Mouse (Mus musculus) neural tube, embryonic 11.5 days (tissue): ENCODE measurements at regions not wholly inside any gene's neighbourhood (a gene's known extent, or its start where the extent isn't known, plus 50 kb on each side); places are given as distances from the start of the nearest gene placed in this dataset.

Experiments
- ATAC-seq: fragments of 200-750 bp; cut with Nextera tagmentation; 2 replicates; pipeline ENCODE4 v1.8.0; 2017; ENCODE audit warnings: moderate number of reproducible peaks, mild to moderate bottlenecking, moderate TSS enrichment, moderate library complexity; ENCODE audit not compliant: insufficient read depth, low FRiP score, low TSS enrichment
- DNase-seq: peaks from one replicate; pipeline ENCODE4 v3.0.0-alpha.2; 2015; ENCODE audit warnings: low spot score
- H3K27ac ChIP-seq: fragments of 300-500 bp; sonication (generic); 2 replicates; pipeline ENCODE4 v1.5.1; 2014; ENCODE audit warnings: low read depth, mild to moderate bottlenecking, low read length
- H3K27me3 ChIP-seq: fragments of 300-500 bp; sonication (generic); 2 replicates; pipeline ENCODE4 v1.6.1; 2014; ENCODE audit warnings: mild to moderate bottlenecking, low read length, mixed read lengths; ENCODE audit not compliant: control insufficient read depth, insufficient read depth
- H3K36me3 ChIP-seq: fragments of 300-500 bp; sonication (generic); 2 replicates; pipeline ENCODE4 v1.6.1; 2014; ENCODE audit warnings: mild to moderate bottlenecking, low read length, moderate library complexity, mixed read lengths; ENCODE audit not compliant: control insufficient read depth, insufficient read depth
- H3K4me1 ChIP-seq: fragments of 300-500 bp; sonication (generic); 2 replicates; pipeline ENCODE4 v1.6.1; 2014; ENCODE audit warnings: low read length, mixed read lengths; ENCODE audit not compliant: control insufficient read depth, insufficient read depth
- H3K4me2 ChIP-seq: fragments of 300-500 bp; sonication (generic); 2 replicates; pipeline ENCODE4 v1.6.1; 2014; ENCODE audit warnings: low read depth, mild to moderate bottlenecking, moderate library complexity
- H3K4me3 ChIP-seq: fragments of 300-500 bp; sonication (generic); 2 replicates; pipeline ENCODE4 v1.5.1; 2014; ENCODE audit warnings: low read depth, low read length
- H3K9ac ChIP-seq: fragments of 300-500 bp; sonication (generic); 2 replicates; pipeline ENCODE4 v1.6.1; 2014; ENCODE audit warnings: mild to moderate bottlenecking, low read length
- H3K9me3 ChIP-seq: fragments of 300-500 bp; sonication (generic); 2 replicates; pipeline ENCODE4 v1.6.1; 2016; ENCODE audit warnings: low read length; ENCODE audit not compliant: control insufficient read depth
- WGBS: fragments of 180-500 bp; shearing (Covaris S2); extraction: QIAGEN DNeasy Blood & Tissue Kit; methylation state at CpG from one replicate; pipeline ENCODE4 v1.1.7; 2014; 5-methylcytosine and 5-hydroxymethylcytosine counted together

GRCm38 (mm10) chr13:117152655-117153054, 55.7 kb upstream of the Emb start:
- H3K4me1 ChIP-seq, result no peaks in the 10 kb centered on the region
- no peak overlapping the region for H3K9ac ChIP-seq
- no peaks in the 10 kb centered on the region for H3K9me3 ChIP-seq
- ATAC-seq (no peak), DNase-seq (no peak)
- no peak overlapping the region for H3K4me2 ChIP-seq
- H3K36me3 ChIP-seq, result no peaks in the 10 kb centered on the region
- H3K27ac ChIP-seq, result no peak overlapping the region
- H3K27me3 ChIP-seq, result no peaks in the 10 kb centered on the region
- H3K4me3 ChIP-seq, result no peak overlapping the region
- 87% methylated on average over 7 of the region's 7 CpGs for WGBS

DNA sequence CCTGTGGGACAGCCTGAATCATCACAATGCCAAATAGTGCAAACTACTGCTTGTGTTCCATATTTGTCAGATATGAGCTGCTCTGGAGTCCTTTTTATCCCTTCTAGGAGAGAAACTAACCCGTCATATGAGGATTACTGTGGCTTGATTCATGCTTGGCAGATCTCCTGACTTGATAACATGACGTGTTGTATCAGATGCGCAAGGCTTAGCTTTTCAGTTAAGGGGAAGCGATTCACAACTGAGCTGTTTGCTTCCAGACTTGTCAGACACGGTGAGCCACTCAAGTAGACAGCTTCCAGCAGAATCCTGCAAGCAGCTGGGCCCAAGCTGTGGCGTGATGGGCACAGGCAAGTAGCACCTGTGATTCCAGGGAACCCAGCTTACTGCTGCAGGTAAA, 64.5 kb upstream of the Emb start:
- Histone ChIP-seq H3K4me3 (no peak overlapping the region), H3K9ac (no peak overlapping the region), H3K36me3 (no peaks in the 10 kb centered on the region), H3K9me3 (no peaks in the 10 kb centered on the region), H3K4me2 (no peak overlapping the region), H3K27ac (no peak overlapping the region), H3K4me1 (no peaks in the 10 kb centered on the region), H3K27me3 (no peaks in the 10 kb centered on the region)
- DNase-seq (no peak), ATAC-seq (no peak)
- 81% methylated on average over 6 of the region's 6 CpGs for WGBS

DNA sequence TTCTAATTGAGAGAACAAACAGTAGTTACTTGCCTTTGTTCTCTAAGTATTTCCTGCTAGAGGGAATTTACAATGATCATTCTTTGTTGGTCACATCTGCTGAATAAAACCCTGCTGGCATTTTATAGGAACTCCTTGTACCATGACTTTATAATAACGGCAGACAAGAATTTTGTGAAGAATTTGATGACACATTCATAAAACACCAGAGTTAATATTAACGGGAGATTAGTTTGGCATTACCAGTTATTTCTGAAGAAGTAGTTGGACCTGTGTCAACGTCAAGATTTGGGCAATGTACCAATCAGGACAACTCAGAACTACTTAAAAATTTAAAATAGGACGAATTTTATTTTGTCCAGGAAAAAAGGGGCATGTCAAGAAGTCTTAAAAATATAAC, 65.1 kb upstream of the Emb start:
- no peak for DNase-seq
- Histone ChIP-seq H3K27me3 (no peaks in the 10 kb centered on the region), H3K9ac (no peak overlapping the region), H3K36me3 (no peaks in the 10 kb centered on the region), H3K4me2 (no peak overlapping the region), H3K27ac (no peak overlapping the region), H3K4me1 (no peaks in the 10 kb centered on the region), H3K4me3 (no peak overlapping the region), H3K9me3 (no peaks in the 10 kb centered on the region)
- 86% methylated on average over 4 of the region's 4 CpGs for WGBS
- ATAC-seq, result no peak

DNA sequence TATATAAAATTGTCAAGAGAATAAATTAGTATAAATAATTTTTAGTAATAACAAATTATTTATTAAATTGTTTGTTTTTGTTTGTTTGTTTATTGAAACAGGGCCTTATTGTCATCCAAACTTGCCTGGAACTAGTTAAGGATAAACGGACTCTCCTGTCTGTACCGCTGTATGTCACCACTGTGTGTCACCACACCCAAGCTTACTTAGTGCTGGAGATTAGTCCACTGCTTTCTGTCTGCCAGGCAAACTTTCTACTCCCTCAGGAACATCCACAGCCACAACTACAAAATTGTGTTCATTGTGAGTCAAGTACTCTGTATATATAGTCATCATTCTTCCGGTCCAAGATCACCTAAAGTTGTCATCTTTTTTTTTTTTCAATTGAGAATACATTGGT, 74.0 kb upstream of the Emb start:
- H3K36me3 ChIP-seq, result no peaks in the 10 kb centered on the region
- DNase-seq, result no peak
- no peak overlapping the region for H3K4me3 ChIP-seq
- 95% methylated on average over 3 of the region's 3 CpGs for WGBS
- H3K4me2 ChIP-seq, result no peak overlapping the region
- ATAC-seq, result no peak
- no peak overlapping the region for H3K9ac ChIP-seq
- H3K27ac ChIP-seq, result no peak overlapping the region
- no peaks in the 10 kb centered on the region for H3K27me3 ChIP-seq
- H3K9me3 ChIP-seq, result no peaks in the 10 kb centered on the region
- no peaks in the 10 kb centered on the region for H3K4me1 ChIP-seq

GRCm38 (mm10) chr13:117132123-117132522, 76.2 kb upstream of the Emb start:
- Histone ChIP-seq H3K4me2 (no peak overlapping the region), H3K4me3 (no peak overlapping the region), H3K27me3 (no peaks in the 10 kb centered on the region), H3K36me3 (no peaks in the 10 kb centered on the region), H3K4me1 (no peaks in the 10 kb centered on the region), H3K9ac (no peak overlapping the region), H3K27ac (no peak overlapping the region), H3K9me3 (no peaks in the 10 kb centered on the region)
- DNase-seq, result no peak
- WGBS, result 68% methylated on average over 1 of the region's 1 CpGs
- no peak for ATAC-seq

DNA sequence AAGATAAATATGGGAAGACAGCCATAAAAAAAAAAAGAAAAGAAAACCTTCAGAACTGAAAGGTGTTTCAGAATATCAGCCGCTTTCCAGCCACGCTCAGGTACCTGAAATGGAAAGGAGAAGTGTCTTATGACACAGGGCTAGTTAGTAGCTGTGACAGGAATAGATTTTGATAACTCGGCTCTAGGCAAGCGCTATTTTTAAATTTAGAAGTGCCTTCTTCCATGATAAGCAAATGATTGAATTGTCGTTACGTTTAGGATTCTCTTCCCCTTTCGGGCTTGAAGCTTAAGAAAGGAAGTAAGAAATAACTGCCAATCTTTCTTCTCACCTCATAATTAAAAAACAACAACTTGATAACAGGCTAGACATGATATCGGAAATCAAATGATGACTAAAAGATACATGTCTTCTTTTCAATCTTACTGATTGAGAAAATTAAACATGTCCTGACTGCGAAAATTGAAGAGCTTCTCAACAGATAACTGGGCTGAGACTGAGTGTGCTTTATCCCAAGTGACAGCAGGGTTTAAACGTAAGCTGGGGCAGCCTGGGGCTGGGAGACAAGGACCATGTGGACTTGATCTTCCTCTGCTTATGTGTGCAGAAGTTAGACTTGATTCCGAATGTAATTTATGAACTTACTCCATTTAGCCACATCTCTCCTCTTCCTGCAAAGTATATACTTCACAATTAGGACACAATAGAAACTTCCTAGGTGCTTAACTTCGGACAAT, 80.4 kb upstream of the Emb start:
- DNase-seq (no peak), ATAC-seq (no peak)
- H3K4me1 ChIP-seq, result no peaks in the 10 kb centered on the region
- H3K27me3 ChIP-seq, result no peaks in the 10 kb centered on the region
- H3K4me2 ChIP-seq, result no peak overlapping the region
- H3K9ac ChIP-seq, result no peak overlapping the region
- no peak overlapping the region for H3K27ac ChIP-seq
- H3K4me3 ChIP-seq, result no peak overlapping the region
- no peaks in the 10 kb centered on the region for H3K36me3 ChIP-seq
- no peaks in the 10 kb centered on the region for H3K9me3 ChIP-seq
- 92% methylated on average over 12 of the region's 12 CpGs for WGBS

- Histone ChIP-seq H3K9ac (no peak overlapping the region), H3K27ac (no peak overlapping the region), H3K4me3 (no peak overlapping the region), H3K4me1 (no peaks in the 10 kb centered on the region), H3K9me3 (no peaks in the 10 kb centered on the region), H3K27me3 (no peaks in the 10 kb centered on the region), H3K36me3 (no peaks in the 10 kb centered on the region), H3K4me2 (no peak overlapping the region)
- DNase-seq (no peak), ATAC-seq (no peak)
- 89% methylated on average over 10 of the region's 10 CpGs for WGBS
Observed at GRCm38 (mm10) chr13:117127116-117127728, 81.1 kb upstream of the Emb start.

- no peaks in the 10 kb centered on the region for H3K27me3 ChIP-seq
- H3K9ac ChIP-seq, result no peak overlapping the region
- no peaks in the 10 kb centered on the region for H3K36me3 ChIP-seq
- 82% methylated on average over 4 of the region's 4 CpGs for WGBS
- DNase-seq, result no peak
- no peak overlapping the region for H3K27ac ChIP-seq
- peak; percentile 42; the same call in 1 of the 2 replicates for ATAC-seq
- H3K9me3 ChIP-seq, result no peaks in the 10 kb centered on the region
- no peak overlapping the region for H3K4me2 ChIP-seq
- H3K4me1 ChIP-seq, result no peaks in the 10 kb centered on the region
- no peak overlapping the region for H3K4me3 ChIP-seq
Observed at GRCm38 (mm10) chr13:117119636-117120035, 88.7 kb upstream of the Emb start.

DNA sequence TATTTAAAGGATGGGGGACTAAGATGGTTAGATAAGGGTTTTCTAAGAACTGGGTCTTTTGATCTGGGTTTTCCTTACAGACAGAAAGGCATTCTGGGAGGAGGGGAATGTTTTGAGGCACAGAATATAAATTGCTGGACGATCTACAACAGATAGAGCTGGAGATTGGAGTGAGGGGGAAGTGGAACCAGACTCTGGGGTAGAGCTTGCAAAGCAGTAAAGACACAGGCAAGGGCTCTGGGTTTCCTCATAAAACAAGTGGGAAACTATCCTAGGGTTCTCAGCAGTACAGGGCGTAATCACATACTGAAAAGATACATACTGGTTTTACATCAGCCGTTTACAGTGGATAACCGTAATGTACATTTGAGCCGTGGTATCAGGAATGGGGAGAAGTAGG, 89.5 kb upstream of the Parp8 start:
- 93% methylated on average over 5 of the region's 5 CpGs for WGBS
- H3K9ac ChIP-seq, result no peak overlapping the region
- no peaks in the 10 kb centered on the region for H3K27me3 ChIP-seq
- H3K9me3 ChIP-seq, result no peaks in the 10 kb centered on the region
- no peak overlapping the region for H3K4me2 ChIP-seq
- no peaks in the 10 kb centered on the region for H3K4me1 ChIP-seq
- no peaks in the 10 kb centered on the region for H3K36me3 ChIP-seq
- no peak overlapping the region for H3K4me3 ChIP-seq
- no peak for ATAC-seq
- H3K27ac ChIP-seq, result no peak overlapping the region
- no peak for DNase-seq
